Mouse (Mus musculus) olfactory bulb, adult 2 months (tissue): ENCODE measurements around the gene Olfr992.

ENCODE experiments used
- CTCF ChIP-seq: fragments of 200-500 bp; IDR thresholded peaks from 2 replicates; pipeline ENCODE4 v1.5.1; 2012; ENCODE audit warnings: low read depth, mild to moderate bottlenecking, low read length, moderate library complexity; ENCODE audit not compliant: insufficient read depth
- POLR2A ChIP-seq: fragments of 200-500 bp; IDR thresholded peaks from 2 replicates; pipeline ENCODE4 v1.6.1; 2012; ENCODE audit warnings: mild to moderate bottlenecking, low read depth, low read length, moderate library complexity; ENCODE audit not compliant: insufficient read depth

- TF ChIP-seq CTCF (no peak), POLR2A (no peak)
Measured at GRCm38 (mm10) chr2:85425893-85426292, 16.6 kb upstream of the Olfr992 start.
